In the genomic region with DNA sequence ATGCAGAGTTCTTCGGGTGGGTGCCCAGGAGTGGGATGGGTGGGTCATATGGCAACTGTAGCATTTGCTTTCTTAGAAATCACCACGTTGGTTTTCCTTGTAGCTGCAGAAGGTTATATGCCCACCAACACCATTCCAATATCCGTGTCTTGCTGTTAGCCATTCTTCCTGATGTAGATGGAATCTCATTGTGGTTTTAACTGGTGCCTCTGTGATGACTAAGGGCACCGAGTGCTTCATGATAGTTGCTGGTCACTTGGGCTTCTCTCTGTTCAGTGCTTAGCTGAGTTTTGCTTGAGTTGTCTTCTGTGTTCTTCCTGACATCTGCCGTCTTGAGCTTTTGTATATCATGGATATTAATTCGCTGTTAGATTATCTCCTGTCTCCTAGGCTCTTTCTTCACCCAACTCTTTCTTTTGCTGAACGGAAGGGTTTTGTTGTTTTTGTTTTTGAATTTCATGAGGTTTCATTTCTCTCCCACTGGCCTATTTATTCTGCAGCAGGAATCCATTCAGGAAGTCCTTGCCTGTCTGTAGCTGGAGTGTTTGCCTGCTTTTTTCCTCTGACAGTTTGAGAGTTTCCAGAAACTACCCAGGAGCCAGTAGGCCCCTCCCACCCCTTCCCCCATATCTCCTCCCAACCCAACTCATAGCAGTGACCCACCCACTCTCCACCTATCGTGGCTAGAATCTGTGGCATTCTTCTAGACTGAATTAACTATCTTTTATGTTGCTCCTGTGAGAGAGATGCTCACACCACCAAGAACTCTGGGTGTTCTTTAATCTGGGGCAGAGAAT, we compare ENCODE assay signal across 18 mouse cellular contexts. TPM values are rescaled to one million over a fixed set of nuclear protein-coding genes. Genes with fewer than 3 reads are reported as not detected.
DNase-seq lines count a peak whose midpoint lies in the region; ATAC-seq and TF ChIP-seq lines count a peak whose summit lies in the region.
"Had no signal": no experiment of that assay in that cellular context is flagged by ENCODE, and none has a peak within 500 bp of the region (broad histone marks: within the 10 kb centered on the region; RNA-seq: fewer than 3 reads in every experiment).

No protein-coding gene starts in this region.

- H3K4me1 ChIP-seq in heart, embryonic 11.5 days (ENCODE audit: control insufficient read depth, insufficient read depth, low read length) = peaks cover 22% of the 10 kb centered on the region
- H3K4me1 ChIP-seq in liver, postnatal 0 days (ENCODE audit: insufficient read depth) = peaks cover 12% of the 10 kb centered on the region
- peaks cover 50% of the 10 kb centered on the region for H3K4me1 ChIP-seq in liver, embryonic 13.5 days (replicated peaks)

- 47% methylated on average over 8 of the region's 8 CpGs for WGBS in heart, embryonic 11.5 days (ENCODE audit: insufficient replicate concordance)
- 52% methylated on average over 8 of the region's 8 CpGs for WGBS in liver, postnatal 0 days (ENCODE audit: insufficient replicate concordance)
- 31% methylated on average over 8 of the region's 8 CpGs for WGBS in liver, embryonic 13.5 days (ENCODE audit: insufficient replicate concordance)

- H3K36me3 ChIP-seq in heart, embryonic 11.5 days (ENCODE audit: control insufficient read depth, insufficient read depth, low read length) = no peaks in the 10 kb centered on the region
- H3K36me3 ChIP-seq in liver, postnatal 0 days (replicated peaks; ENCODE audit: insufficient read depth, low read length) = peaks cover 5% of the 10 kb centered on the region
- peaks cover 14% of the 10 kb centered on the region for H3K36me3 ChIP-seq in liver, embryonic 13.5 days

- H3K27me3 ChIP-seq in heart, embryonic 11.5 days (ENCODE audit: control insufficient read depth, insufficient read depth, low read length) = no peaks in the 10 kb centered on the region
- no peaks in the 10 kb centered on the region for H3K27me3 ChIP-seq in liver, postnatal 0 days (ENCODE audit: insufficient read depth, low read length)
- H3K27me3 ChIP-seq in liver, embryonic 13.5 days = no peaks in the 10 kb centered on the region
- H3K27me3 ChIP-seq: hindbrain, embryonic 15.5 days; limb, embryonic 15.5 days; midbrain, embryonic 13.5 days had no signal

- H3K4me3 ChIP-seq in heart, embryonic 11.5 days (ENCODE audit: low read depth, low read length) = no peak overlapping the region
- H3K4me3 ChIP-seq in liver, postnatal 0 days (ENCODE audit: low read depth, low read length) = no peak overlapping the region
- no peak overlapping the region; the same call in 1 of the 2 replicates for H3K4me3 ChIP-seq in liver, embryonic 13.5 days (replicated peaks)
- H3K4me3 ChIP-seq: hindbrain, embryonic 15.5 days; limb, embryonic 15.5 days; midbrain, embryonic 13.5 days had no signal

- H3K9me3 ChIP-seq in heart, embryonic 11.5 days (replicated peaks; ENCODE audit: control insufficient read depth, low read length) = no peaks in the 10 kb centered on the region
- no peaks in the 10 kb centered on the region for H3K9me3 ChIP-seq in liver, postnatal 0 days (ENCODE audit: low read length)
- H3K9me3 ChIP-seq in liver, embryonic 13.5 days (replicated peaks) = no peaks in the 10 kb centered on the region
- H3K9me3 ChIP-seq: hindbrain, embryonic 15.5 days; limb, embryonic 15.5 days; midbrain, embryonic 13.5 days had no signal

- H3K27ac ChIP-seq in heart, embryonic 11.5 days (ENCODE audit: low read depth, low read length) = peak overlapping the region; percentile 88
- H3K27ac ChIP-seq in liver, postnatal 0 days (ENCODE audit: low read depth) = no peak overlapping the region
- H3K27ac ChIP-seq in liver, embryonic 13.5 days = peak overlapping the region; percentile 34; the same call in 1 of the 2 replicates
- H3K27ac ChIP-seq: hindbrain, embryonic 15.5 days; limb, embryonic 15.5 days; midbrain, embryonic 13.5 days had no signal

- no peak for ATAC-seq in heart, embryonic 11.5 days (replicated peaks; ENCODE audit: insufficient number of reproducible peaks, low FRiP score, low TSS enrichment)
- no peak for ATAC-seq in liver, postnatal 0 days
- ATAC-seq in liver, embryonic 13.5 days (ENCODE audit: low read depth) = no peak
- ATAC-seq: midbrain, embryonic 13.5 days had no signal

- TF ChIP-seq EP300 in liver, postnatal 0 days (IDR thresholded peaks at IDR 0.05; ENCODE audit: low read depth) = no peak

- 0 out of 2 replicates have a peak overlapping the region, but pooled peaks have one; percentile 34 for H3K9ac ChIP-seq in heart, embryonic 11.5 days (ENCODE audit: low read depth, low read length)
- H3K9ac ChIP-seq in liver, postnatal 0 days (replicated peaks) = no peak overlapping the region
- H3K9ac ChIP-seq in liver, embryonic 13.5 days = no peak overlapping the region
- H3K9ac ChIP-seq: hindbrain, embryonic 15.5 days; limb, embryonic 15.5 days; midbrain, embryonic 13.5 days had no signal

- no peak for TF ChIP-seq CTCF in liver, postnatal 0 days (IDR thresholded peaks at IDR 0.05; ENCODE audit: low read depth)

- DNase-seq in heart, adult 8-10 months (ENCODE audit: low spot score) = no peak
- peak; percentile 45 for DNase-seq in liver
- DNase-seq in liver, postnatal 0 days = no peak
- peak; percentile 18 for DNase-seq in Muller cell, postnatal 12 days (ENCODE audit: inconsistent ontology term)
- DNase-seq in liver, embryonic 13.5 days = no peak
- DNase-seq in kidney, adult 11 months = no peak
- DNase-seq in gastrocnemius, adult 18-20 months (ENCODE audit: low spot score) = no peak
- DNase-seq: cerebellum, postnatal 25 days; gastrocnemius, postnatal 25 days; kidney, adult 2 months; kidney, postnatal 25 days; layer of hippocampus, adult 9-11 months; lung, postnatal 14 days; thymus, postnatal 25 days had no signal

- H3K4me2 ChIP-seq in heart, embryonic 11.5 days = peak overlapping the region; percentile 14; the same call in 1 of the 2 replicates
- no peak overlapping the region for H3K4me2 ChIP-seq in liver, postnatal 0 days (ENCODE audit: low read depth, low read length)
- peak overlapping the region; percentile 74 for H3K4me2 ChIP-seq in liver, embryonic 13.5 days
- H3K4me2 ChIP-seq: hindbrain, embryonic 15.5 days; limb, embryonic 15.5 days; midbrain, embryonic 13.5 days had no signal

RNA-seq across cellular contexts. Expression of gene Pigk, which starts 50.8 kb away (rescaled TPM):
- polyA plus RNA-seq in heart, embryonic 11.5 days (2014; fragmentation: Nextera tagmentation; extraction: Ambion mirVana) = 37.5 and 44.4 TPM in 2 replicates
- total RNA-seq in heart, adult 8-10 months (2022) = 10 to 100 TPM; 21.7 to 26.6 (median 23.0) TPM
- polyA plus RNA-seq in liver, postnatal 0 days (2015; fragmentation: Nextera tagmentation; extraction: Ambion mirVana) = 22.2 and 23.8 TPM in 2 replicates
- 24.2 and 24.9 TPM in 2 replicates for polyA plus RNA-seq in liver, embryonic 13.5 days (2015; fragmentation: Nextera tagmentation; extraction: Ambion mirVana)
- total RNA-seq in gastrocnemius, adult 18-20 months (2021) = 10 to 100 TPM; 21.0 to 22.4 TPM

Comparison
In these comparisons a context has a peak if more than half of its experiments do, and no peak if none do; other contexts are left out.
1. DNase-seq: peak in liver (single experiment) and Muller cell, postnatal 12 days (single experiment); none in heart, adult 8-10 months (single experiment), liver, postnatal 0 days (single experiment), liver, embryonic 13.5 days (single experiment), kidney, adult 11 months (single experiment) and gastrocnemius, adult 18-20 months (single experiment).